Mouse (Mus musculus): ENCODE measurements around the gene Zfp619. TPM values are rescaled to one million over a fixed set of nuclear protein-coding genes. Genes with fewer than 3 reads are reported as not detected.

Gene Zfp619
- 2.0 and 2.2 TPM in 2 replicates for polyA plus RNA-seq (2015; fragmentation: Nextera tagmentation; extraction: Ambion mirVana)

- peak; percentile 99 for ATAC-seq (ENCODE audit: low FRiP score)
- H3K9ac ChIP-seq (replicated peaks), result peak within 1 kb of the TSS; percentile 91
- peaks cover 6% of the 10 kb centered on the region; the same call in 1 of the 2 replicates for H3K4me1 ChIP-seq
- peak within 1 kb of the TSS; percentile 74 for H3K4me3 ChIP-seq (replicated peaks)
- H3K27ac ChIP-seq (replicated peaks), result peak within 1 kb of the TSS; percentile 99
- H3K36me3 ChIP-seq, result 0 out of 2 replicates have a peak, but pooled peaks cover 3% of the 10 kb centered on the region
- under 1% methylated on average over 43 of the region's 43 CpGs for WGBS
- H3K9me3 ChIP-seq (replicated peaks), result no peaks in the 10 kb centered on the region
- H3K27me3 ChIP-seq (replicated peaks), result no peaks in the 10 kb centered on the region
- peak within 1 kb of the TSS; percentile 62 for H3K4me2 ChIP-seq
Measured at GRCm38 (mm10) chr7:39517616-39518177, at the start of gene Zfp619. Gene Zfp619, plus strand, starts transcription at chr7:39517766.

GRCm38 (mm10) chr7:39479013-39479412 is 38.6 kb upstream of the Zfp619 start:
- H3K9ac ChIP-seq (replicated peaks), result no peak overlapping the region
- no peak for ATAC-seq (ENCODE audit: low FRiP score)
- WGBS, result 97% methylated on average over 2 of the region's 2 CpGs
- no peak overlapping the region for H3K27ac ChIP-seq (replicated peaks)
- no peak overlapping the region for H3K4me3 ChIP-seq (replicated peaks)
- peaks cover 45% of the 10 kb centered on the region for H3K36me3 ChIP-seq
- H3K9me3 ChIP-seq (replicated peaks), result peaks cover 3% of the 10 kb centered on the region
- H3K4me1 ChIP-seq, result no peaks in the 10 kb centered on the region
- H3K4me2 ChIP-seq, result no peak overlapping the region
- H3K27me3 ChIP-seq (replicated peaks), result no peaks in the 10 kb centered on the region

- no peaks in the 10 kb centered on the region for H3K9me3 ChIP-seq (replicated peaks)
- H3K4me3 ChIP-seq (replicated peaks), result no peak overlapping the region
- no peak overlapping the region for H3K9ac ChIP-seq (replicated peaks)
- no peaks in the 10 kb centered on the region for H3K27me3 ChIP-seq (replicated peaks)
- no peaks in the 10 kb centered on the region for H3K36me3 ChIP-seq
- no peak overlapping the region for H3K27ac ChIP-seq (replicated peaks)
- H3K4me2 ChIP-seq, result no peak overlapping the region
- H3K4me1 ChIP-seq, result 0 out of 2 replicates have a peak, but pooled peaks cover 5% of the 10 kb centered on the region
- 56% methylated on average over 6 of the region's 6 CpGs for WGBS
- no peak for ATAC-seq (ENCODE audit: low FRiP score)
Measured at GRCm38 (mm10) chr7:39484384-39484783, 33.2 kb upstream of the Zfp619 start.

- H3K9me3 ChIP-seq (replicated peaks), result no peaks in the 10 kb centered on the region
- peak overlapping the region; percentile 79 for H3K27ac ChIP-seq (replicated peaks)
- WGBS, result 14% methylated on average over 23 of the region's 23 CpGs
- no peaks in the 10 kb centered on the region for H3K27me3 ChIP-seq (replicated peaks)
- peak overlapping the region; percentile 71 for H3K4me2 ChIP-seq
- H3K9ac ChIP-seq (replicated peaks), result peak overlapping the region; percentile 76
- peak; percentile 90 for ATAC-seq (ENCODE audit: low FRiP score)
- no peaks in the 10 kb centered on the region for H3K36me3 ChIP-seq
- H3K4me3 ChIP-seq (replicated peaks), result peak overlapping the region; percentile 57
- H3K4me1 ChIP-seq, result 0 out of 2 replicates have a peak, but pooled peaks cover 5% of the 10 kb centered on the region
Measured at GRCm38 (mm10) chr7:39487159-39487853, 30.3 kb upstream of the Zfp619 start.

GRCm38 (mm10) chr7:39487854-39488205 is 29.7 kb upstream of the Zfp619 start:
- ATAC-seq (ENCODE audit: low FRiP score), result peak; percentile 72
- H3K9me3 ChIP-seq (replicated peaks), result no peaks in the 10 kb centered on the region
- H3K4me3 ChIP-seq (replicated peaks), result peak overlapping the region; percentile 57
- H3K4me1 ChIP-seq, result 0 out of 2 replicates have a peak, but pooled peaks cover 5% of the 10 kb centered on the region
- H3K27me3 ChIP-seq (replicated peaks), result no peaks in the 10 kb centered on the region
- H3K27ac ChIP-seq (replicated peaks), result peak overlapping the region; percentile 79
- peak overlapping the region; percentile 43 for H3K9ac ChIP-seq (replicated peaks)
- 37% methylated on average over 9 of the region's 9 CpGs for WGBS
- H3K36me3 ChIP-seq, result no peaks in the 10 kb centered on the region
- peak overlapping the region; percentile 71 for H3K4me2 ChIP-seq

- no peaks in the 10 kb centered on the region for H3K27me3 ChIP-seq (replicated peaks)
- H3K36me3 ChIP-seq, result peaks cover 52% of the 10 kb centered on the region
- no peak overlapping the region for H3K9ac ChIP-seq (replicated peaks)
- no peak for ATAC-seq (ENCODE audit: low FRiP score)
- H3K4me3 ChIP-seq (replicated peaks), result no peak overlapping the region
- peaks cover 17% of the 10 kb centered on the region for H3K9me3 ChIP-seq (replicated peaks)
- H3K27ac ChIP-seq (replicated peaks), result no peak overlapping the region
- H3K4me1 ChIP-seq, result no peaks in the 10 kb centered on the region
- WGBS, result 77% methylated on average over 3 of the region's 3 CpGs
- no peak overlapping the region for H3K4me2 ChIP-seq
Measured at GRCm38 (mm10) chr7:39494646-39495045, 22.9 kb upstream of the Zfp619 start.

- peaks cover 9% of the 10 kb centered on the region for H3K36me3 ChIP-seq
- 90% methylated on average over 1 of the region's 1 CpGs for WGBS
- no peak overlapping the region for H3K27ac ChIP-seq (replicated peaks)
- no peak for ATAC-seq (ENCODE audit: low FRiP score)
- no peaks in the 10 kb centered on the region; the same call in 1 of the 2 replicates for H3K9me3 ChIP-seq (replicated peaks)
- H3K4me3 ChIP-seq (replicated peaks), result no peak overlapping the region
- H3K27me3 ChIP-seq (replicated peaks), result no peaks in the 10 kb centered on the region
- no peaks in the 10 kb centered on the region for H3K4me1 ChIP-seq
- no peak overlapping the region for H3K9ac ChIP-seq (replicated peaks)
- H3K4me2 ChIP-seq, result no peak overlapping the region
Measured at GRCm38 (mm10) chr7:39504100-39504499, 13.5 kb upstream of the Zfp619 start.

GRCm38 (mm10) chr7:39518362-39518761 is 796 bp downstream of the Zfp619 start:
- 0 out of 2 replicates have a peak overlapping the region, but pooled peaks have one; percentile 41 for H3K27ac ChIP-seq (replicated peaks)
- H3K4me3 ChIP-seq (replicated peaks), result peak overlapping the region; percentile 74
- ATAC-seq (ENCODE audit: low FRiP score), result peak; percentile 57; the same call in 1 of the 2 replicates
- no peaks in the 10 kb centered on the region for H3K9me3 ChIP-seq (replicated peaks)
- H3K9ac ChIP-seq (replicated peaks), result no peak overlapping the region
- H3K4me1 ChIP-seq, result peaks cover 6% of the 10 kb centered on the region; the same call in 1 of the 2 replicates
- peak overlapping the region; percentile 62 for H3K4me2 ChIP-seq
- WGBS, result 85% methylated on average over 12 of the region's 12 CpGs
- H3K36me3 ChIP-seq, result 0 out of 2 replicates have a peak, but pooled peaks cover 6% of the 10 kb centered on the region
- no peaks in the 10 kb centered on the region for H3K27me3 ChIP-seq (replicated peaks)

- H3K4me2 ChIP-seq, result no peak overlapping the region
- ATAC-seq (ENCODE audit: low FRiP score), result no peak
- no peak overlapping the region for H3K9ac ChIP-seq (replicated peaks)
- 0 out of 2 replicates have a peak, but pooled peaks cover 9% of the 10 kb centered on the region for H3K36me3 ChIP-seq
- H3K4me1 ChIP-seq, result no peaks in the 10 kb centered on the region
- no peak overlapping the region for H3K27ac ChIP-seq (replicated peaks)
- H3K9me3 ChIP-seq (replicated peaks), result no peaks in the 10 kb centered on the region
- 91% methylated on average over 1 of the region's 1 CpGs for WGBS
- no peaks in the 10 kb centered on the region for H3K27me3 ChIP-seq (replicated peaks)
- H3K4me3 ChIP-seq (replicated peaks), result no peak overlapping the region
Measured at GRCm38 (mm10) chr7:39523703-39524424, 6.3 kb downstream of the Zfp619 start.

GRCm38 (mm10) chr7:39543151-39543550 is 25.6 kb downstream of the Zfp619 start:
- H3K36me3 ChIP-seq, result peaks cover 5% of the 10 kb centered on the region
- no peaks in the 10 kb centered on the region for H3K9me3 ChIP-seq (replicated peaks)
- peaks cover 9% of the 10 kb centered on the region for H3K4me1 ChIP-seq
- H3K4me2 ChIP-seq, result no peak overlapping the region
- no peak overlapping the region for H3K27ac ChIP-seq (replicated peaks)
- no peak overlapping the region for H3K4me3 ChIP-seq (replicated peaks)
- H3K9ac ChIP-seq (replicated peaks), result no peak overlapping the region
- WGBS, result 83% methylated on average over 1 of the region's 1 CpGs
- no peak for ATAC-seq (ENCODE audit: low FRiP score)
- no peaks in the 10 kb centered on the region for H3K27me3 ChIP-seq (replicated peaks)

- Histone ChIP-seq H3K4me2 (peak overlapping the region; percentile 83), H3K9ac (replicated peaks) (peak overlapping the region; percentile 64), H3K27me3 (replicated peaks) (no peaks in the 10 kb centered on the region), H3K4me3 (replicated peaks) (peak overlapping the region; percentile 53), H3K9me3 (replicated peaks) (no peaks in the 10 kb centered on the region), H3K36me3 (0 out of 2 replicates have a peak, but pooled peaks cover 3% of the 10 kb centered on the region), H3K27ac (replicated peaks) (peak overlapping the region; percentile 88), H3K4me1 (peaks cover 9% of the 10 kb centered on the region)
- ATAC-seq (ENCODE audit: low FRiP score), result peak; percentile 91
- WGBS, result 1% methylated on average over 43 of the region's 43 CpGs
Measured at GRCm38 (mm10) chr7:39544242-39545111, 26.9 kb downstream of the Zfp619 start.
